ENCODE assay signal across 9 mouse cellular contexts in the genomic region with DNA sequence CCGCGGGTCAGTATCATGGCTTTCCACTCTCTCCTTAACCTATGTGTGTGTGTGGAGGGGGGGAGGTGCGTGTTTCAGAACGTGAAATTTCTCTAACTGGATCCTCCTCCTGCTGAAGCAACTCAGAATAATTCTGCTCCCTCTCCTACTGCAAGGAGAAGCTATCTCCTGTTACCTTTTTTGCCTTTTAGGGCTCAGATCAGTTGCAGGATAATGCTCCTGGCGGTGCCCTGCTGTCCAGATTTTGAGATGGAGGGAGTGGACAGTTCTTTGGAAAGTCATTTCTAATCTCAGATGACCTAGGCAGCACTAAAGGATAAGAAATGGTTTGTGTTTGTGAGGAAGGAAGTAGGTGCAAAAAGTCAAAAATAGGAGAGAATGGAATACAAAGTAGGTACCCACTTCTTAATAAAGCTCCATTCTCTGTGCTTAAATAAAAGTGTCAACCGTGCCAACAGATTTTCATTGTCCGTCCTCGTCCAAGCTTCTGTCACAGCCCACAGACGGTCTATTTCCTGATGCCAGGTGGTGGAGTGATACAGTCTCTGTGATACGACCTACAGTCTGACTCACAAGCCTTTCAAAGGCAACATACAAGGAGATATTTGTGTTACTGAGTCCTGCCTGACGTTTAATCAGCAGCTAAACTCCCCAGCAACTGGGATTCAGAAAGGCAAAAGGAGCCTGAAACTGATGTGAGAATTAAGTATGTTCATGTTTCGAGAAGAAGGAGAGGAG. TPM values are rescaled to one million over a fixed set of nuclear protein-coding genes. Genes with fewer than 3 reads are reported as not detected.
DNase-seq lines count a peak whose midpoint lies in the region; ATAC-seq and TF ChIP-seq lines count a peak whose summit lies in the region.
"Had no signal": no experiment of that assay in that cellular context is flagged by ENCODE, and none has a peak within 500 bp of the region (broad histone marks: within the 10 kb centered on the region; RNA-seq: fewer than 3 reads in every experiment).

No protein-coding gene starts in this region.

- peaks cover 23% of the 10 kb centered on the region for H3K27me3 ChIP-seq in heart, embryonic 14.5 days (ENCODE audit: control insufficient read depth, insufficient read depth, low read length)
- H3K27me3 ChIP-seq in forebrain, embryonic 11.5 days (ENCODE audit: control insufficient read depth, insufficient read depth, low read length), result peaks cover 17% of the 10 kb centered on the region
- H3K27me3 ChIP-seq in neural tube, embryonic 13.5 days, result peaks cover 36% of the 10 kb centered on the region

- H3K9ac ChIP-seq in heart, embryonic 14.5 days (ENCODE audit: low read length), result peak overlapping the region; percentile 69
- peak overlapping the region; percentile 65 for H3K9ac ChIP-seq in forebrain, embryonic 11.5 days (ENCODE audit: low read length)
- H3K9ac ChIP-seq in neural tube, embryonic 13.5 days, result peak overlapping the region; percentile 73

- TF ChIP-seq CTCF in bone marrow macrophage, adult 2 months (IDR thresholded peaks at IDR 0.05; ENCODE audit: low read depth, low read length), result no peak
- no peak for TF ChIP-seq CTCF in left cerebral cortex, adult 2 months (IDR thresholded peaks at IDR 0.05)

- H3K36me3 ChIP-seq in heart, embryonic 14.5 days (ENCODE audit: control insufficient read depth, insufficient read depth, low read length), result no peaks in the 10 kb centered on the region
- H3K36me3 ChIP-seq in forebrain, embryonic 11.5 days (ENCODE audit: control insufficient read depth, insufficient read depth, low read length), result no peaks in the 10 kb centered on the region
- no peaks in the 10 kb centered on the region for H3K36me3 ChIP-seq in neural tube, embryonic 13.5 days
- H3K36me3 ChIP-seq: G1E had no signal

- H3K4me2 ChIP-seq in heart, embryonic 14.5 days (ENCODE audit: low read length), result peak overlapping the region; percentile 100
- H3K4me2 ChIP-seq in forebrain, embryonic 11.5 days (ENCODE audit: low read depth, low read length, severe bottlenecking), result peak overlapping the region; percentile 96
- H3K4me2 ChIP-seq in neural tube, embryonic 13.5 days, result peak overlapping the region; percentile 97

- no peaks in the 10 kb centered on the region for H3K9me3 ChIP-seq in heart, embryonic 14.5 days (ENCODE audit: control insufficient read depth, low read length)
- H3K9me3 ChIP-seq in forebrain, embryonic 11.5 days (ENCODE audit: control insufficient read depth, low read length), result no peaks in the 10 kb centered on the region
- no peaks in the 10 kb centered on the region for H3K9me3 ChIP-seq in neural tube, embryonic 13.5 days
- H3K9me3 ChIP-seq: G1E had no signal

- no peak for DNase-seq in heart, postnatal 36 days
- no peak for DNase-seq in forebrain, embryonic 11.5 days (ENCODE audit: low spot score)
- DNase-seq in left cerebral cortex, adult 2 months (ENCODE audit: extremely low spot score in 1 of 2, low spot score in 2 of 2), result peak; percentile 39 to 61
- no peak for DNase-seq in urinary bladder, postnatal 10 days (ENCODE audit: low spot score)
- DNase-seq in thymus, postnatal 36 days, result no peak

- H3K4me1 ChIP-seq in heart, embryonic 14.5 days (ENCODE audit: control insufficient read depth in 2 of 2, insufficient read depth in 2 of 2, low read length in 2 of 2), result peaks cover 2 to 13% of the 10 kb centered on the region in 2 experiments; a peak in 1 of 4 replicates
- no peaks in the 10 kb centered on the region for H3K4me1 ChIP-seq in bone marrow macrophage, adult 2 months (ENCODE audit: control insufficient read depth, insufficient read depth, low read length)
- no peaks in the 10 kb centered on the region; the same call in 1 of the 2 replicates for H3K4me1 ChIP-seq in forebrain, embryonic 11.5 days (replicated peaks; ENCODE audit: control insufficient read depth, insufficient read depth, low read length)
- H3K4me1 ChIP-seq in neural tube, embryonic 13.5 days (replicated peaks), result peaks cover 14% of the 10 kb centered on the region

- no peak overlapping the region for H3K27ac ChIP-seq in heart, embryonic 14.5 days (replicated peaks in 1 of 2; ENCODE audit: control insufficient read depth in 1 of 2, insufficient read depth in 1 of 2, low read depth in 2 of 2, low read length in 2 of 2)
- H3K27ac ChIP-seq in bone marrow macrophage, adult 2 months (ENCODE audit: insufficient read depth, low read depth, low read length), result no peak overlapping the region
- no peak overlapping the region for H3K27ac ChIP-seq in forebrain, embryonic 11.5 days (ENCODE audit: low read depth, low read length)
- peak overlapping the region; percentile 99 for H3K27ac ChIP-seq in left cerebral cortex, adult 2 months
- H3K27ac ChIP-seq in neural tube, embryonic 13.5 days (replicated peaks), result no peak overlapping the region

- no peak for TF ChIP-seq POLR2A in bone marrow macrophage, adult 2 months (IDR thresholded peaks at IDR 0.05; ENCODE audit: borderline replicate concordance, low read depth, low read length)

- peak overlapping the region; percentile 55 to 58 for H3K4me3 ChIP-seq in heart, embryonic 14.5 days (ENCODE audit: control insufficient read depth in 1 of 2, insufficient read depth in 1 of 2, low read depth in 1 of 2, low read length in 2 of 2)
- H3K4me3 ChIP-seq in bone marrow macrophage, adult 2 months (ENCODE audit: insufficient read depth, low read length), result peak overlapping the region; percentile 59
- peak overlapping the region; percentile 58 for H3K4me3 ChIP-seq in forebrain, embryonic 11.5 days (ENCODE audit: low read depth, low read length)
- H3K4me3 ChIP-seq in left cerebral cortex, adult 2 months, result peak overlapping the region; percentile 59
- peak overlapping the region; percentile 63 for H3K4me3 ChIP-seq in neural tube, embryonic 13.5 days

- intact Hi-C loops in heart, postnatal 36 days (cut with DNase I), result no loop called here
- intact Hi-C loops in left cerebral cortex, adult 2 months (cut with DNase I), result loop anchor here (2.0 kb wide), 2 partner anchors 35 to 121 kb away; no protein-coding TSS in a partner anchor

- 23% methylated on average over 12 of the region's 12 CpGs for WGBS in heart, embryonic 14.5 days
- 32% methylated on average over 12 of the region's 12 CpGs for WGBS in forebrain, embryonic 11.5 days
- 28% methylated on average over 12 of the region's 12 CpGs for WGBS in neural tube, embryonic 13.5 days

- no peak for ATAC-seq in heart, embryonic 14.5 days (ENCODE audit: insufficient number of reproducible peaks, insufficient read depth, low FRiP score, low read depth)
- ATAC-seq in forebrain, embryonic 11.5 days (replicated peaks; ENCODE audit: low FRiP score), result no peak
- ATAC-seq in neural tube, embryonic 13.5 days (ENCODE audit: low read depth), result no peak

RNA-seq across cellular contexts. Expression of gene Ephx4, which starts 1.6 kb away (rescaled TPM):
- polyA plus RNA-seq in heart, embryonic 14.5 days (2014; fragmentation: Nextera tagmentation; extraction: Ambion mirVana), result 1.4 and 2.0 TPM in 2 replicates
- under 1 TPM; 0.31 to 0.33 TPM for total RNA-seq in heart, postnatal 36 days (2021)
- not detected in 2 replicates for polyA plus RNA-seq in bone marrow macrophage, adult 2 months (2012; ENCODE audit: insufficient read depth, insufficient read length, missing spikeins)
- 0.95 and 1.1 TPM in 2 replicates for polyA plus RNA-seq in forebrain, embryonic 11.5 days (2014; fragmentation: Nextera tagmentation; extraction: Ambion mirVana)
- 10 to 100 TPM; 81.8 to 92.1 TPM for total RNA-seq in left cerebral cortex, adult 2 months (2021)
- 2.8 and 3.0 TPM in 2 replicates for polyA plus RNA-seq in neural tube, embryonic 13.5 days (2015; fragmentation: Nextera tagmentation; extraction: Ambion mirVana)
- total RNA-seq: G1E had no signal
- polyA plus RNA-seq: G1E had no signal

RNA-seq across cellular contexts. Expression of gene Lpcat2b, which starts 27.2 kb away (rescaled TPM):
- not detected in 2 replicates for polyA plus RNA-seq in heart, embryonic 14.5 days (2014; fragmentation: Nextera tagmentation; extraction: Ambion mirVana)
- total RNA-seq in heart, postnatal 36 days (2021), result not detected
- polyA plus RNA-seq in bone marrow macrophage, adult 2 months (2012; ENCODE audit: insufficient read depth, insufficient read length, missing spikeins), result not detected in 2 replicates
- polyA plus RNA-seq in forebrain, embryonic 11.5 days (2014; fragmentation: Nextera tagmentation; extraction: Ambion mirVana), result not detected in 2 replicates
- total RNA-seq in left cerebral cortex, adult 2 months (2021), result under 1 TPM in 1 of 2 experiments, not detected in 1; 0.33 TPM
- not detected in 2 replicates for polyA plus RNA-seq in neural tube, embryonic 13.5 days (2015; fragmentation: Nextera tagmentation; extraction: Ambion mirVana)
- polyA plus RNA-seq: G1E had no signal

RNA-seq across cellular contexts. Expression of gene Btbd8, which starts 33.7 kb away (rescaled TPM):
- polyA plus RNA-seq in heart, embryonic 14.5 days (2014; fragmentation: Nextera tagmentation; extraction: Ambion mirVana), result 3.8 and 4.9 TPM in 2 replicates
- 1 to 10 TPM; 4.5 to 6.2 TPM for total RNA-seq in heart, postnatal 36 days (2021)
- polyA plus RNA-seq in bone marrow macrophage, adult 2 months (2012; ENCODE audit: insufficient read depth, insufficient read length, missing spikeins), result 2.5 and 3.8 TPM in 2 replicates
- 9.4 and 10.0 TPM in 2 replicates for polyA plus RNA-seq in forebrain, embryonic 11.5 days (2014; fragmentation: Nextera tagmentation; extraction: Ambion mirVana)
- total RNA-seq in left cerebral cortex, adult 2 months (2021), result 100 to 1,000 TPM; 161 to 177 TPM
- polyA plus RNA-seq in neural tube, embryonic 13.5 days (2015; fragmentation: Nextera tagmentation; extraction: Ambion mirVana), result 11.0 and 12.7 TPM in 2 replicates

Comparison
In these comparisons a context has a peak if more than half of its experiments do, and no peak if none do; other contexts are left out.
1. DNase-seq: peak in left cerebral cortex, adult 2 months (2 of 2); none in heart, postnatal 36 days (0 of 2), forebrain, embryonic 11.5 days (single experiment), urinary bladder, postnatal 10 days (single experiment) and thymus, postnatal 36 days (0 of 2).
2. Peak in every context shown above with its lines, with median percentiles within 50 percentile points of each other: H3K4me2 ChIP-seq, H3K4me3 ChIP-seq and H3K9ac ChIP-seq.